Mouse (Mus musculus) gastrocnemius, postnatal 10 days (tissue): ENCODE measurements around the gene Prkcg. TPM values are rescaled to one million over a fixed set of nuclear protein-coding genes. Genes with fewer than 3 reads are reported as not detected.
"Not testable (repeated sequence)": the region's sequence is repeated elsewhere in the genome, so short reads cannot be mapped to it uniquely, and the experiment has no call there.

ENCODE experiments used
- DNase-seq: peaks from one replicate; pipeline ENCODE4 v3.0.0; 2021; ENCODE audit warnings: mixed read lengths
- total RNA-seq, 2 experiments: library from RNA; stranded (reverse); gene quantifications; 2 replicates each; pipeline ENCODE4 v1.2.3; 2021

Gene Prkcg
- total RNA-seq, 2 experiments from 2014 or later = 2.2 to 4.5 TPM

DNA sequence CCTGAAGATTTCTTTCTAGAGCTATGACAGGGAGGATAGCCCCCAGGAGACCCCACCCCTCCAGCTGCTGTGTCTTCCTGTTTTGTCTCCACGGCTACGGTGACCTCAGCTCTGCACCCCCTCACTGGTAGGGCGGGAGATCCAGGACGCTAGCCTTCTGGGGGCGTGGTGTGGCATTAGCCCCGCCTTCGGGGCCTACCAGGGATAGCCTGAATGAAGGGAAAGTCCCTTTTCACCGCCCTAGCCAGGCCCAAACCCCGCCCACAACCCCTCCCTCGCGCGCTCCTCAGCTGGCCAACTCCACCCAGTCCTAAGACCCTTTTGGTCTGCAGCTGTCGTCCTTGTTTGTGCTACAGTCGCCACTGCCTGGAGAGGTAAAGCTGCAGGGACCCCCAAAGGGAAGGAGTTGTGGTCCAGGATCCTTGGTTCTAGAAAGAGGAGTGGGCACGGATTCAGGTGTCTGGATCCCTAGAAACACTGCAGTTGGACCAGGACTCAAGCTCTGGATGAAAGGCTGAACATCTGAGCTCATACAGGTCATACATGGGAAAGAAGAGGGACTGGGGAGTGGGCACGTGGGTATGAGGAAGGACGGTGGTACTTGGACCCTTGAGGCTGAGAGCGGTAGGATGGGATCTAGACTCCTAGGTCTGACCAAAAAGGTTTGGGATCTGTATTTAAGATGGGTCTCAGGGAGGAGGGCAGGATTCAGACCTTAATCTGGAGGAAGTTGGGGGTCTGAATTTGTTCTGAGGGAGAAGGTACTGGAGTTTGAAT is 1.5 kb downstream of the Prkcg start:
- DNase-seq = peak; percentile 93

GRCm38 (mm10) chr7:3291197-3291596 is 2.2 kb downstream of the Prkcg start:
- no peak for DNase-seq

GRCm38 (mm10) chr7:3291764-3292163 is 2.8 kb downstream of the Prkcg start:
- no peak for DNase-seq

GRCm38 (mm10) chr7:3292271-3292670 is 3.3 kb downstream of the Prkcg start:
- DNase-seq = not testable (repeated sequence)

GRCm38 (mm10) chr7:3292791-3293190 is 3.8 kb downstream of the Prkcg start:
- DNase-seq = peak; percentile 81

DNA sequence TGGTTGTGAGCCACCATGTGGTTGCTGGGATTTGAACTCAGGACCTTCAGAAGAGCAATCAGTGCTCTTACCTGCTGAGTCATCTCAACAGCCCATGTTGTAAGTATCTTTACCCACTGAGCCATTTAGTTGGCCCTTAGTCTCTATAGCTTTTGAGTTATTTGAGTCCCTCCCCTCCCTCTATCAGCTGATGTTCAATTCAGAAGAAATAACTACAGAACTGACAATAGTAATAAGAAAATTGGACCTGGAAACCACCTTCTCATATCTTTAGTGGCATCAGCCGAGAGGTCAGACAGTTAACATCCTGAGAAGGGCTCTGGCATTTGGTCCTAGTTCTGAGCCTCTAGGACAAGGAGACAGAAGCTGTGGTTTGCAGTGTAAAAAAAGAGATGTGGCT is 5.8 kb downstream of the Prkcg start:
- DNase-seq = no peak

DNA sequence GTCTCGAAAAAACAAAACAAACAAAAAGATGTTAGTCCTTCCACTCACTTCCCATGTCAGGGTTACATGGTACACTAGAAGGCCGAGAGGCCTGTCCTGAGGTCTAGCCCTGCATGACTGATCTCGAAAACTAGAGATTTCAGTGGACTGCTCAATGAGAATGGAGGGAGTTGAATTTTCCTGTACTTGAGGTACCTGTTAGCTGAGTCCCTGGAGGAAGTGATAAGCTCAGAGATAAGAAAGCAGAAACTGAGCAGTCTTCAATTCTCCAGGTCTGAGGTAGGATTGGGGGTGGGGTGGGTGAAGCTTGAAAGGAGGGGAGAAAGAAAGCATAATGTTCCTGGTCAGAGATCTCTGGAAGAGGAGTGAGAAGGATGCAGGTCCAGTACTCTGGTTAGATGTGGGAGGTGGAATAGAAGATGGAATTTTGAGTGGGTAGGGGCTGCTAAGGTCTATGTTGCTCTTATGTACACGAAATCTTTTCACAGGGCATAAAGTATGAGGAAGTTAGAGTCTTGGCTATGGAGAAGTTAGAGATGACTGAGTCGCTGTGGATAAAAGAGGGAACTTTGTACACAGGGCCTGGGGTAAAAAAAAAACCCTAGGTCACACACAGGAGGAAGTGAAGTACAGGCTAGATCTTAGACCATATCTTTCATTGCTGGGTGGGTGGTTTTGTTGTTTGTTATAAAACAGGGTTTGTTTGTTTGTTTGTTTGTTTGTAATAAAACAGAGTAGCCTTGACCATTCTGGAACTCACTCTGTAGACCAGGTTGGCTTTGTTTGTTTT is 6.5 kb downstream of the Prkcg start:
- no peak for DNase-seq

- no peak for DNase-seq
Observed at GRCm38 (mm10) chr7:3296711-3297110, 7.7 kb downstream of the Prkcg start.

GRCm38 (mm10) chr7:3299941-3300617 is 11.1 kb downstream of the Prkcg start:
- no peak for DNase-seq

DNA sequence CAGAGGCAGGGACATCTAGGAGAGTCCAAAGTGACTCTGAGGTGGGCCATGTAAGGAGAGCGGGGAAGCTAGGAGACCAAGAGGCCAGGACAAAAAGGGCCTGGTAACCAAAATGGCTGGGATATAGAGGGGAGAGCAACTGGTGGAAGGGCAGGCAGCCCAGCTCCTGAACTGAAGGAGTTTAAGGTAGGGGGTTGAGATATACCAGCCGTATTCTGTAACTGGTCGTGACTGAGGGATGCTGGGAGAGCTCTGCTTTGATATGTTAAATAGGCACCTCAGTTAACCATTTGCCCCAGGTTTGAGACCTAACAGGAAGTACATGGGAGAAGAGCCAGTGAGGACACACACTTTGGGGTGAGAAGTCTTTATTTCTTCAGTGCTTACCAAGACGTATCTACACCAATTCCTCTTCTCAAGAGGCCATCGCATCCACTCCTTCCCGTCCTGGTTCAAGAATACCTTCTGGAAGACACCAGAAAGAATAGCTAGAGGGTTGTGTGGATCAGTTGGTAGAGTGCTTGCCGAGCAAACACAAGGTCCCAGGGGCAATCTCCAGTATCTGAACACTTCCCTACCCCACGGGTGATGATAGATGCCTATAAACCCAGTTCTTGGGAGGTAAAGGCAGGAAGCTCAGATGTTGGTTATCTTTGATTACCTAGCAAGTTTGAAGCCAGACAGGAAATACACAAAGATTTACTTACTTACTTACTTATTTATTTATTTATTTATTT is 12.1 kb downstream of the Prkcg start:
- DNase-seq = no peak

DNA sequence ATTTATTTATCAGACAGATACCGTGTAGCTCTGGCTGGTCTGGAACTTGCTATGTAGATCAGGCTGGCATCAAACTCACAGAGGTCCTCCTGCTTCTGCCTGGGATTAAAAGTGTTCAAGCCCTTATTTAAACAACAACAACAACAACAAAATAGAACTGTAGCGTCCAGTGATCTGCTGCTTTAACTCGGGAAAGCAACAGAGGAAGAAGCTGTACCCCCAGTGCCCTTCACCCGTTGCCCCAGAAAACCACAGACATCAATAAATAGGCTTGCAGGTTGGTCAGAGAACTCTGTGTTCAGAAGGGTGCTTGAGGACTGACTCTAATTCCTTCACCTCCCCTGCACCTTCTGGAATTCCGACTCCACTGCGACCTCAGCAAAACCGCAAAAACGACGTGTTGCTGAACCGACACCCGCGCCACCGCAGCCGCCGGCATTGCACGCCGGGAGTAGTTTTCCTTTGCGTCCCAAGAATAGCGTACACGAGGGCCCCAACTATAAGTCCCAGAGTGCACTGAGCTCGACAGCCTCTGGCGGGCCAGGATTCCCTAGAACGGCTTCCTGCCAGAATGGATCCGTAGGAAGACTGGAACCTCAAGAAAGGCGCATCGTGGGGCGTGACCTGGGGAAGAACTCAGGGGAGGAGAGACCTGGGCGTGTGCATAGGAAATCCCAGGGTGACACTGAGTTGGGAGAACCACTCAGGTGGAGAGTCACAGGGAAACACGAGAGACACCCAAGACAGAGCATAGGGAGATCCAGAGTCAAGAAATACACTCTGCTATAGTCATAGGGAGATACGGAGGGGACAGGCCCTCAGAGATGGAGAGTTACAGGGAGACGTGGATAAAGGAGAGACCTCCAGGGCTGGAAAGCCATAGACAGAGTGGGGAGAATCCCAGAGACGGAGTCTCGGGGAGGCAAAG is 12.9 kb downstream of the Prkcg start:
- DNase-seq = peak; percentile 30

DNA sequence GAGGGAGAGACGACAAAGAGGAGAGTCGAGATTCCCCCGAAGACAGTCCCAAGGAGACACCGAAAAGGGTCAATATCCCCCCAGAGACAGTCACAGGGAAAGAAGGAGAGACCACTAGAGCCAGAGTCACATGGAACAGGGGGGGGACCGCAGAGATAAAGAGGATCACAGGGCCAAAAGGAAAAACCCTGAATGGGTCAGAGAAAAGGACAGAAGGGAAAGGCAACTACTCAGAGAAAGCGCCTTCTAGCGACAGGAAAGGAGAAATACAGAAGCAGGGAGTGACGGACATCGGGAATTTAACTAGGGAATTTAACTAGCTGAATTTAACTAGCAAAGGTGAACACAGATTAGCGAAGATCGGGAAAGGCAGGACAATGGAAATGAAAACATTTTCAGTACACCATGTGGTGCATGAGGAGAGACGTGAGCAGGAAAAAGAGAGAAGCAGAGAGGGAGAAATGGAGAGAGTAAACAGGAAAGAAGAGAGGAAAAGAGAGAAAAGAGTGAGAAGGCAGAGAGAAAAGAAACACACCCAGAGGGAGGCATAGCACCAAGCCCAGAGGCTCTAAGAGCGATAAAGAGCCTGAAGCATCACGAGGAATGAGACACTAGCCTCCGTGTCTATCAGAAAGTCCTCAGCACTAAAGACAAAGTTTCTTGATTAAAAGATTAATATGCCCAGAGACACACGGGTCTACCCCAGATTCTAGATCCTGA is 13.7 kb downstream of the Prkcg start:
- DNase-seq = no peak

DNA sequence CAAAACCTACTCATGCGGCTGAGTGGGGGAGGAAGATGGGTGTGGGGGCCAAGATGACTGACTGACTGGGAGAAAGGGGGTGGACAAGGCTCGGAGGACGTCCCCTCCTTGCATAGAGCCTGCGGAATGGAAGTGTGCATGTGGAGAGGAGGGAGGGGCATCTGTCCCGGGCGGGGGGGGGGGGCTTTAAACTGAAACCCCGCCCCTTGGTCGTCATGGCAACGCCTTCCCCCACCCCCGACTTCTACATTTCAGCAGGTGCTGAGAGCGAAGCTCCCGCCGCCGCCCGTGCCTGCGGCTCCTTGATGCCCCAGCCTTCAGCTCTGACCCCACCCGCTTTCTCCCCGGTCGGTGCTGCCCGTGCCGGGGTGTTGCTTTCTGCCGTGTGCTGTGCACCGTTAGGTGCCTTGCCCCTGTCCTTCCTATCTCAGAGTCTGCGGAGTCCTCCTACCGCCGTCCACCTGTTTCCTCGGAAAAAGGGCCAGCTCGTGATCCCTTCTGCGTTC is 14.3 kb downstream of the Prkcg start:
- DNase-seq = peak; percentile 45

GRCm38 (mm10) chr7:3303789-3304188 is 14.8 kb downstream of the Prkcg start:
- DNase-seq = no peak

GRCm38 (mm10) chr7:3304298-3304697 is 15.3 kb downstream of the Prkcg start:
- DNase-seq = no peak

DNA sequence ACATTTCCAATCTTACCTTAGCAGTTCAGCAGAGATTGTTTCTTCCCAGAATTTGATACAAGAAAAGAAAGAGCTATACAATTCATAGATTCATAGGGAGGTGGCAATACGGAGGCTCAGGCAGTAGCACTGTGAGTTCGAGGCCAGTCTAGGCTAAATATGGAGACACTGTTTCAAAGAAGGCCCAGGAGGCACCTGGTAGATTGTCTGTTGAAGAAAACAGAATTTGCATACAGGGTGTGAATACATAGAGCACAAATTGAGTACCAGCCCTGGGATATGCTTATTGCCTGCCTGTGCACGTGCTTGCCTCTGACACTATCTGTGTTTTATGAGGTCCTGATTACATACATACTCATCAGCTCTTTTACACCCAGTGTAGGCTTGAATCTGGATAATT is 17.4 kb downstream of the Prkcg start:
- DNase-seq = no peak

DNA sequence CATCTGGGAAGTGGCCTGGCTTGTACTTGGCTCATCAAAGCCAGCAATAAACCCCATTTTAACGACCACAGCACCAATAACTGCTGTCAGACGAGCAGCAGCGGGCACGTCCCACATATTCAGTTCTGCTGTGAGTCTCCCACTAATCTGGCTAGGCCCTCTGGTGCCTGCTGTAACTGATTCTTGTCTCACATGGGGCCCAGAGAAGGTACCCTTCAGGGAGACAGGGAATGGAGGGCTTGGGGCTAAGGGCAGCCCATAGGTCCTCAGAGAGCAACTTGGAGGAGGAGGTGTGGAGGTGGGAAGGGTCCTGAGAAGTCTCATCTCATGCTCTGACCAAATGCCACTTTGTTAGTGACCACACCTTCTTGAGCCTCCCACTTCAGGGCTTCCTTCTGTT is 19.7 kb downstream of the Prkcg start:
- DNase-seq = no peak

DNA sequence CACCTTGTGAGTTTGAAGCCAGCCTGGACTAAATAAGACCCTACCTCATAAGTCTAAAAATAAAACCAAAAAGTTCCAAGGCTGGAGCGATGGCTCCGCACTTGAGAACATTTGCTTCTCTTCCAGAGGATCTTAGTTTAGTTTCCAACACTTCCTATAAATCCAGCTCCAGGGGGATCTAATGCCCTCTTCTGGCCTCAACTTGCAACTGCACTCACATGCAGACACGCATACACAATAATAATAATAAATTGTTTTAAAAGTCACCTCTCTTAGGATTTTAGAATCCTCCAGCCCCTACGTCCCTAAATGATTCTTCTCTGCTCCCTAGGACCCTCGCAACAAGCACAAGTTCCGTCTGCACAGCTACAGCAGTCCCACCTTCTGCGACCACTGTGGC is 21.3 kb downstream of the Prkcg start:
- no peak for DNase-seq

DNA sequence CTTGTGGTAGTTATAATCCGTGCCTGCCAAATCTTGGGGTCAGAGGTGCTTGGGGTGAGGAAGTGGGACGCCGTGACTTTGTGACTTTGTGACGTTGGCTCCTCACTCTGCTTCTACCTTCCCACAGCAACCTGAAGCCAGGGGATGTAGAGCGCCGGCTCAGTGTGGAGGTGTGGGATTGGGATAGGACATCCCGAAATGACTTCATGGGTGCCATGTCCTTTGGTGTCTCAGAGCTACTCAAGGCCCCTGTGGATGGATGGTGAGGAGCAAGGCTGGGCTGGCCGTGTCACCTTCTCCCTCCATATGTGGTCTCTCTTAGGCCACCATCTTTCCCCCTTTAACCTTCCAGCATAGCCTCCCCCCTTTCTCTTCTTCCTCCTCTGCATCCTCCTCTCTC is 24.6 kb downstream of the Prkcg start:
- DNase-seq = no peak

GRCm38 (mm10) chr7:3314121-3314520 is 25.1 kb downstream of the Prkcg start:
- DNase-seq = no peak
